Mouse (Mus musculus) embryonic fibroblast, embryonic 13.5 days (primary cell): ENCODE data around the gene Siae.

ENCODE experiments used
- CTCF ChIP-seq: IDR thresholded peaks from 2 replicates; pipeline ENCODE4 v1.5.1; 2011; ENCODE audit warnings: mild to moderate bottlenecking, control low read depth, low read length, moderate library complexity, borderline replicate concordance; ENCODE audit not compliant: insufficient read depth
- POLR2A ChIP-seq: IDR thresholded peaks from 2 replicates; pipeline ENCODE4 v1.6.1; 2011; ENCODE audit warnings: low read depth, mild to moderate bottlenecking, control low read depth, low read length, moderate library complexity

DNA sequence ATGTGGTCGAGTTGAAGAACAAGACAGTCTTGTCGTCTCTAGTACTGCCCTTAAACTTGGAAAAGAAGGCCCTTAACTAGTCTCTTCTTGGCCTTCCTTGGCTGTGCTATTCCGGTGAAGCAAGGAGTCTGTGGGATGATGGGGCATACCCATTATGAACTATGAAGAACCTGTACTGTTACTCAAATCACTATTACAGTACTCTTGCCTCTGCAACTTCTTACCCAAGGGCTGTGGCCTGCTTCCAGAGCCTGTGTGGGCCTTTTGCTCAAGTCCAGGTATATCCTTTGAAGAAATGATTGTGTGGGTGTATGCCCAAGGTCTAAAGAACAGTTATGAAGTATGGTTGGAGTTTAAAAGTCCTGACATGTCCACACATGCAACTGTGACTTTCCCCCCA lies 114.8 kb downstream of the Siae start:
- TF ChIP-seq CTCF (no peak), POLR2A (no peak)
